Mouse (Mus musculus): ENCODE measurements around the gene Zbtb9. TPM values are rescaled to one million over a fixed set of nuclear protein-coding genes. Genes with fewer than 3 reads are reported as not detected.

Zbtb9 gene
- polyA plus RNA-seq, 1 experiment from 2014 or later, result 11.1 TPM

DNA sequence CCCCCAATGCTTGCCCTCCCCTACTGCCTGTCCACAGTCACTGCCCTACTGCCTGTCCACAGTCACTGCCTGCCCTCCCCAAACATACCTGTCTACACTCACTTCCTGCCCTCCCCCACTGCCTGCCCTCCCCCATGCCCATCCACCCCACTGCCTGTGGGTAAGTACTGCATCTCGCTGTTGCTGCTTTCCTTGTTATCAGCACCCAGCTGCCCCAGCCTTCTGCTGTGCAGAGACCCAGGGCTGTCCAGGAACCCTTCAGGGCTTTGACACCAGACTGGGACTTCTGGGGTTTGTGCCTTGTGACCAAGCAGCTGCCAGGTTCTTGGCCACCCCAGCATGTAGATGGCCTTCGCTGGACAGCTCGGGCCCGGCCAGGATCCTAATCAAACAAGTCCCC, 50.4 kb downstream of the Zbtb9 start:
- Histone ChIP-seq H3K9me3 (replicated peaks; ENCODE audit: low read length) (no peaks in the 10 kb centered on the region), H3K9ac (ENCODE audit: low read depth, low read length) (no peak overlapping the region), H3K36me3 (ENCODE audit: insufficient read depth, low read length) (peaks cover 34% of the 10 kb centered on the region), H3K27me3 (ENCODE audit: insufficient read depth, low read length) (no peaks in the 10 kb centered on the region), H3K4me1 (replicated peaks; ENCODE audit: insufficient read depth, low read length) (0 out of 2 replicates have a peak, but pooled peaks cover 7% of the 10 kb centered on the region), H3K27ac (no peak overlapping the region), H3K4me3 (replicated peaks; ENCODE audit: low read depth, low read length) (no peak overlapping the region), H3K4me2 (ENCODE audit: low read length) (no peak overlapping the region)
- ATAC-seq (replicated peaks; ENCODE audit: low FRiP score, low read depth), result no peak
- no peak for DNase-seq (ENCODE audit: low spot score)
- 93% methylated on average over 4 of the region's 4 CpGs for WGBS
- no peak for TF ChIP-seq CTCF (IDR thresholded peaks at IDR 0.05; ENCODE audit: low read depth)

DNA sequence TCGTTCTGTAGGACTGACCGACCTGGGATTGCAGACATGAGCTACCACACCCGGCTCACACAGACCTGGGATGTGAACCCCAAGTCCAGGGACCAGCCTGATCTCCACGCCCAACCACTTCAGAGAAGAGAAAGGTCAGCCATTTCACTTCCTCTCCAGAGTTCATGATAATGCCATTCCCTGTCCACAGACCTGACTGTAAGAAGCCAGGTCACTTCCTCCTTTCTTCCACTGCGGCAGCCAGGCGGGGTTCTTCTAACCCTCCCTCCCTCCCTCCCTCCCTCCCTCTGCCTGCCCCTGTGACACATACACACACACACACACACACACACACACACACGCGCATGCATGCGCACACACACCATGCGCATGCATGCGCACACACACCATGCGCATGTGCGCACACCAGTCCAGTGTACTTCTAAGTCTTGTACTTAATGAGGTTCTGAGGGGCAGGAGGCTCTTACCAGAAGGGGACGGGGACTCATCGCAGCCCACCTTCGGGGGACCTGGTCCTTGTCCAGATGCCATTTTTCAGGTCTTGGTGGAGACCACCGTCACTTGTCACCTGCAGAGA, 52.4 kb downstream of the Zbtb9 start:
- Histone ChIP-seq H3K4me3 (replicated peaks; ENCODE audit: low read depth, low read length) (no peak overlapping the region), H3K4me1 (replicated peaks; ENCODE audit: insufficient read depth, low read length) (0 out of 2 replicates have a peak, but pooled peaks cover 7% of the 10 kb centered on the region), H3K9me3 (replicated peaks; ENCODE audit: low read length) (no peaks in the 10 kb centered on the region), H3K27ac (no peak overlapping the region), H3K27me3 (ENCODE audit: insufficient read depth, low read length) (no peaks in the 10 kb centered on the region), H3K4me2 (ENCODE audit: low read length) (no peak overlapping the region), H3K36me3 (ENCODE audit: insufficient read depth, low read length) (peaks cover 32% of the 10 kb centered on the region), H3K9ac (ENCODE audit: low read depth, low read length) (no peak overlapping the region)
- no peak for TF ChIP-seq CTCF (IDR thresholded peaks at IDR 0.05; ENCODE audit: low read depth)
- DNase-seq (ENCODE audit: low spot score) (no peak), ATAC-seq (replicated peaks; ENCODE audit: low FRiP score, low read depth) (no peak)
- WGBS, result 97% methylated on average over 17 of the region's 17 CpGs

DNA sequence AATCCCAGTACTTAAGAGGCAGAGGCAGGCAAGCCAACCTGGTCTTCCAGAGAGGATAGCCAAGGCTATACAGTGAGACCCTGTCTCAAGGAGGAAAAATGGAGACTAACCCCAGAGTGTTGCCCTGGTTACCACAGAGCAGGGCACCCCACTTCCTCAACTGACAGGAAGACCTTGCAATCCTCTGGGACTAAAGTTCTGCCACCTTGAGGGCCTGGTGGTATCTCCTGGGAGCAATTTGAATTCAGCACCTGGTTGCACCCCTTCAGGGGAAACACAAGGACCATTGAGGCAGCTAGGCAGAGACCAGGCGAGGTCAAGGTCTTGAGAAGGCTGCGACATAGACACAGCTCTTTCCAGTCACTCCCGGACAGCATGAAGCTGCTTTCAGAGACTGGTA, 53.0 kb downstream of the Zbtb9 start:
- 85% methylated on average over 3 of the region's 3 CpGs for WGBS
- H3K27me3 ChIP-seq (ENCODE audit: insufficient read depth, low read length), result no peaks in the 10 kb centered on the region
- 0 out of 2 replicates have a peak, but pooled peaks cover 7% of the 10 kb centered on the region for H3K4me1 ChIP-seq (replicated peaks; ENCODE audit: insufficient read depth, low read length)
- DNase-seq (ENCODE audit: low spot score) (no peak), ATAC-seq (replicated peaks; ENCODE audit: low FRiP score, low read depth) (no peak)
- H3K4me2 ChIP-seq (ENCODE audit: low read length), result no peak overlapping the region
- no peak overlapping the region for H3K4me3 ChIP-seq (replicated peaks; ENCODE audit: low read depth, low read length)
- no peak for TF ChIP-seq CTCF (IDR thresholded peaks at IDR 0.05; ENCODE audit: low read depth)
- H3K9me3 ChIP-seq (replicated peaks; ENCODE audit: low read length), result no peaks in the 10 kb centered on the region
- H3K27ac ChIP-seq, result no peak overlapping the region
- no peak overlapping the region for H3K9ac ChIP-seq (ENCODE audit: low read depth, low read length)
- peaks cover 29% of the 10 kb centered on the region for H3K36me3 ChIP-seq (ENCODE audit: insufficient read depth, low read length)

DNA sequence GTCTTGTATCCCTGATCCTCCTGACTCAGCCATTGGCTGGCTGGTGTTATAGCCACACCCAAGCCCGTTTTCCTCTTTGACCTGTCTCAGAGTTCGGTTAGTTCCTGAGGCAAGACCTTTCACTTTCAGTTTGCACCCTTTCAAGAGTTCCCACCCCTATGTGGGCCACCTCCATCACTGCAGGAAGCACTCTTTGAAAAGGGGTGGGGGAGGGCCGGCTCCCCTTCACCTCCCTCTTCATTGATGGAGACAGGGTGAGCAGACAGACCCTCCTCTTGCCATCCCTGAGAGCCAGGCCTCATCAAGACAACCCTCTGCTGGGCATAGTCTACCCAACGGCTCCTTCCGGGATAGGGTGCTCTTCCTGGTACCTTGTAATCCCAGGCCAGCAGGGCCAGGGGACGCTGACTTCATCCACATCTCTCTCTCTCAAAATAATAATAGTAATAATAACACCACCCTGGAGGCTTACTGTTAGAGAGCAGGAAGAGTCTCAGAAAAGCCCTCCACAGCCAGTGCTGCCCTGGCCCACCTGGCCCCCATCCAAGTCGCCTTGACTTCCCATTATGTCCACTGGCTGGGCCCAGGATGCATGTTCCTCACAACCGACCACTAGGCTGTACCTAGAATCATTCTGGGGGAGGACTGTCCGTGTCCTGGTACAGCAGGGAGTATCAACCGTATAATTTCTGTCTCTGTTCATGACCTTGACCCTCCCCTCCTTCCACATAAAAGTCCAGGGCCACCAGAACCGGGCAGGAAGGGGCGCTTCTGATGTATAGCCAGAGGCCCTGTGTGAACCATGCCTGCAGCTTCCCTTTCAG, 54.7 kb downstream of the Zbtb9 start:
- H3K9me3 ChIP-seq (replicated peaks; ENCODE audit: low read length), result no peaks in the 10 kb centered on the region
- TF ChIP-seq CTCF (IDR thresholded peaks at IDR 0.05; ENCODE audit: low read depth), result no peak
- peak overlapping the region; percentile 93 for H3K9ac ChIP-seq (ENCODE audit: low read depth, low read length)
- ATAC-seq (replicated peaks; ENCODE audit: low FRiP score, low read depth), result 0 out of 2 replicates have a peak, but pooled peaks have one; percentile 1
- H3K36me3 ChIP-seq (ENCODE audit: insufficient read depth, low read length), result peaks cover 17% of the 10 kb centered on the region; the same call in 1 of the 2 replicates
- H3K4me3 ChIP-seq (replicated peaks; ENCODE audit: low read depth, low read length), result peak overlapping the region; percentile 78
- H3K27me3 ChIP-seq (ENCODE audit: insufficient read depth, low read length), result no peaks in the 10 kb centered on the region
- peak overlapping the region; percentile 96 for H3K4me2 ChIP-seq (ENCODE audit: low read length)
- peak overlapping the region; percentile 85 for H3K27ac ChIP-seq
- DNase-seq (ENCODE audit: low spot score), result peak; percentile 45
- H3K4me1 ChIP-seq (replicated peaks; ENCODE audit: insufficient read depth, low read length), result 0 out of 2 replicates have a peak, but pooled peaks cover 7% of the 10 kb centered on the region
- WGBS, result 15% methylated on average over 12 of the region's 12 CpGs

DNA sequence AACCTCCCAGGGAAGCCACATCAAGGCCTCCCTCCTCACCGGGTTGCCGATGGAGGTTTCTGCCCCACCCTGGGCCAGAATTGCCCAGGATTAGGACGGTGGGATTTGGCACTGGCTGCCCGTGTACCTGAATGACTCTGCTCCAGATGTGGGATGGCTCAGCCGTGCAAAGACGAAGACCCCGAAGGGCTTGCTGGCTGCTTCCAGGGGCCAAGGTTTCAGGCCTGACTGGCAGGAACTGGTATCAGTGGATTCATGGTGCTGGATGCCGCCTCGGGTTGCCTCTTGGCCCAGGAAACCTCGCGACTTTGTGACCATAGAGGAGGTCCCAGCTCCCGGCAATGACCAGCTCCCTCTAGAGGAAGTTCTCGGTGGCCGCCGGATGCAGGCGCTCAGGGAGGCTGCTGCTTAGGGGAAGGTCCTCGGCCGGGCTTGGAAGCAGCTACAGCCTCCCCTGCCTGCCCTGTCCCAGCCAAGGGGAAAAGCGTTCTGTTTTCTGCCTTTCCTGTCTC, 55.4 kb downstream of the Zbtb9 start:
- Histone ChIP-seq H3K4me3 (replicated peaks; ENCODE audit: low read depth, low read length) (peak overlapping the region; percentile 78), H3K9me3 (replicated peaks; ENCODE audit: low read length) (no peaks in the 10 kb centered on the region), H3K4me2 (ENCODE audit: low read length) (peak overlapping the region; percentile 96), H3K4me1 (replicated peaks; ENCODE audit: insufficient read depth, low read length) (0 out of 2 replicates have a peak, but pooled peaks cover 7% of the 10 kb centered on the region), H3K27ac (peak overlapping the region; percentile 85), H3K9ac (ENCODE audit: low read depth, low read length) (peak overlapping the region; percentile 93), H3K27me3 (ENCODE audit: insufficient read depth, low read length) (no peaks in the 10 kb centered on the region), H3K36me3 (ENCODE audit: insufficient read depth, low read length) (peaks cover 16% of the 10 kb centered on the region; the same call in 1 of the 2 replicates)
- peak; percentile 74 for ATAC-seq (replicated peaks; ENCODE audit: low FRiP score, low read depth)
- DNase-seq (ENCODE audit: low spot score), result peak; percentile 96
- WGBS, result under 1% methylated on average over 19 of the region's 19 CpGs
- peak; percentile 90 for TF ChIP-seq CTCF (IDR thresholded peaks at IDR 0.05; ENCODE audit: low read depth)

DNA sequence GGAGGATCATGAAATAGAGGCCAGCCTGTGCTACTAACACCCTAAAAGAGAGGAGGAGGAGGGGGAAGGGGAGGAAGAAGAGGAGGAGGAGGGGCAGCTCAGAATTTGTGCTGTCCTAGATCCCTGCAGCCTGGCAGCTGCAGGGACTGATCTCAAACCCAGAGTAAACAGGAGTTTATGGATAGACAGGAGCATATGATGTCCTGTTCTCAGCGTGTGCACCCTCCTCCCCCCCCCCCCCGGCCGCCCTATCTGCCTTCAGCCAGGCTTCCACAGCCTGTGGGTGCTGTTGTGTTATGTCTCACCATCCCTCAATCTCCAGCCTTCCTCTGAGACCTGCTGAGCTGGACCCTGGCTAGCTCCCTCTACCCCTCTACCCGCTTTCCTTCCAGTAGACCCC, 55.9 kb downstream of the Zbtb9 start, which contains the start of gene Bak1:
Bak1 (minus strand) TSS at position 101 of the 400 bp plus-strand sequence.
- no peak for DNase-seq (ENCODE audit: low spot score)
- WGBS, result 100% methylated on average over 1 of the region's 4 CpGs
- H3K4me2 ChIP-seq (ENCODE audit: low read length), result peak within 1 kb of the TSS; percentile 96

More for the DNA sequence above, 55.9 kb downstream of the Zbtb9 start, which contains the start of gene Bak1:
- H3K4me3 ChIP-seq (replicated peaks; ENCODE audit: low read depth, low read length), result peak within 1 kb of the TSS; percentile 78
- H3K36me3 ChIP-seq (ENCODE audit: insufficient read depth, low read length), result peaks cover 11% of the 10 kb centered on the region; the same call in 1 of the 2 replicates
- peak within 1 kb of the TSS; percentile 93 for H3K9ac ChIP-seq (ENCODE audit: low read depth, low read length)
- no peak for TF ChIP-seq CTCF (IDR thresholded peaks at IDR 0.05; ENCODE audit: low read depth)
- ATAC-seq (replicated peaks; ENCODE audit: low FRiP score, low read depth), result no peak
- H3K27me3 ChIP-seq (ENCODE audit: insufficient read depth, low read length), result no peaks in the 10 kb centered on the region
- peak within 1 kb of the TSS; percentile 85 for H3K27ac ChIP-seq
- H3K9me3 ChIP-seq (replicated peaks; ENCODE audit: low read length), result no peaks in the 10 kb centered on the region
- H3K4me1 ChIP-seq (replicated peaks; ENCODE audit: insufficient read depth, low read length), result 0 out of 2 replicates have a peak, but pooled peaks cover 7% of the 10 kb centered on the region
